Mouse (Mus musculus): ENCODE data around the gene Cpne6.

Cpne6 gene

DNA sequence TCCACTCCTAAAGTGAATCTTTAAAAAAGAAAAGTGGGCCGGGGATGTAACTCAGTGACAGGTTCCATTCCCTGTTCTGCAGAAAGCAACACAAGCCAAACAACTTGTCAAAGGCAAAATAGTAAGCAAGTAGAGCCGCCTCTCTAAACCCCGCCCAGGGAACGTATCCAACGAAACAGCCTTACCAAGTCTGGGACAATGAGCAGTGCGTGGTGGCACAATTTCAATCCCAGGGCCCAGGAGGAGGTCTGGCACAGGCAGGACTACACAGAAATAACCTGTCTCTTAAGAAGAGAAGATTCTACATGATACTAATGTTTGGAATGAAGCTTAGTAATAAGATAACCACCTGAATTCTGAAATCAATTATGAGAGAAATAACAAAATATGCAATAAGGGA, 39.9 kb downstream of the Cpne6 start:
- in situ Hi-C loops (cut with MboI, MseI), result no loop called here

DNA sequence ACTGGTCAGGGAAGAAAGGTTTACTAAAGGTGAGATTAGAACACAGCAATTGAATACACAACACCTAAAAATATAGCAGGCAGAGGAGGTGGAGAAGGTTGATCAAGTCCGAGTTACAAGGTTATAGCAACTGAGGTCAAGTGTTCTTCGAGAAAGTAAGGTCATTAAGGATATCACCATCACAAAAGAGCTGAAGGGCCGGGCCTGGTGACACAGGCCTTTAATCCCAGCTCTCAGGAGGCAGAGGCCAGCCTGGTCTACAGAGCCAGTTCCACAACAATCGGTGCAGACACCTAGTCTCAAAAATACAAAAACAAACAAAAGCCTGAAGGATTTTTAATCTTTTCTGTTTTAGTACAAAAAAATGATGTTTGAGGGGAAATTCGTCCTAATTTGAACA, 41.1 kb downstream of the Cpne6 start:
- in situ Hi-C loops (cut with MboI, MseI), result no loop called here

DNA sequence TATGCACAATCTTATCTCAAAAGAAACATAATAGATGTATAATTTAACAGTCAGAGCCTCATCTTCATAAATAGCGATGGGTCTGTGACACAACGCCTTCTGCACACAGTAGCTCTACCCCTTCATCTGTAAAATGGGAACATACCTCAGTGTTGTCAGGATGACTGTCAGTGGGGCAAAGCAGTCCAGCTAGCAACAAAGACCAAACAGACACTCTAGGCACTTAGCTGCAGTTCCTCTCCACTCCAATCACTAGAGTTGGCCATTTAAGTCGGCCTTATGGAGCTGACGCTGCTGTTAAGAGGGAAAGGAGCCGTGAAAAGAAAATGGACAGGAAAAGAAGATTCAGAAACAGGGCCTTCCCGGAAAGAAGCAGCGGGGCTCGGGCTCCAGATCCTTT, 41.5 kb downstream of the Cpne6 start:
- in situ Hi-C loops (cut with MboI, MseI), result no loop called here

DNA sequence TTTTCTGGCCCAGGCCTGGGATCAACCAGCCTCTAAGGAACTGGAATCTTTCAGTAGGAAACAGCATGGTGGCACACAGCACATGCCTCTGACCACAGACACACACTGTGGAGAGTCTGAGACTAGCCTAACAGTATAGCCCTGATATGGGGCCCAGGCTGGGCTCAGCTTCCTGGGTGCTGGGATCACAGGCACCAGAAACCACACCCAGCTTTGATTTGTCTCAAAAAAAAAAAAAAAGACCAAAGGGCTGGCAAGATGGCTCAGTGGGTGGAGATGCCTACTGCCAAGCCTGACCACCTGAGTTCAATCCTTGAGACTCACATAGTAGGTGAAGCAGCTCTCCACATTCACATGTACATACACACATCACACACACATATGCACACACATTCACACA, 44.4 kb downstream of the Cpne6 start:
- in situ Hi-C loops (cut with MboI, MseI), result no loop called here

DNA sequence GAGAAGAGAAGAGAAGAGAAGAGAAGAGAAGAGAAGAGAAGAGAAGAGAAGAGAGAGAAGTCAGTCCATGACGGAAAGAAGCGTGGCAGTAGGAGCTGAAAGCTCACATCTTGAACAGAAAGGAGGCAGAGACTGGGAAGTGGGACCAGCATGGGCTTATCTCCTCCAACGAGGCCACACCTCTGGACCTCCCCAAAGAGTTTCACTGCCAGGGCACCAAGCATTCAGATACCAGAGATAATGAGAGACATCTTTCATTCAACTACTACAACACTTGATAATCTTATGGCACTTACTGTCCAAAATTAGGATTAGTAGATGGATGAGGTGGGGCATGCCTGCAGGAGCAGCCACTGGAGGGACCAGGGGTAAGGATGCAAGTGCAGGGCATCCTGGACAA, 45.5 kb downstream of the Cpne6 start:
- in situ Hi-C loops (cut with MboI, MseI), result no loop called here

DNA sequence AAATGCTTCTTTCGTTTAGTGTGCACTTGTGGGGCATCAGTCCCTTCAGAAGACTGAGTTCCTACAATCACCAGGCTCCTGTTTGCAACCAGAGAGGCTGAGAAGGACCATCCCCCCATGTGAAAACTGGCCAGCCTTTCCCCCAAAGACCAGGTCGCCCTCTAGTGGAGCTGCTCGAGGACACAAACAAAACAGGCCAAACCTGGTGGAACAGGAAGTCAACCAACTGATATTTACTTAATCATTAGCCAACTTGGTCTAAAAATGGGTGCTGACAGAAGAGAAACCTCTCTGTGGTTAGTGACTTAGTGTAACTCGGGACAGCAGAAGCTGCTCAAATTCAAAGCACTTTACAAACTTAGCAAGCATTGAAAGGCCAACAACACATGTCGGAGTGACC, 46.8 kb downstream of the Cpne6 start:
- in situ Hi-C loops (cut with MboI, MseI), result no loop called here

DNA sequence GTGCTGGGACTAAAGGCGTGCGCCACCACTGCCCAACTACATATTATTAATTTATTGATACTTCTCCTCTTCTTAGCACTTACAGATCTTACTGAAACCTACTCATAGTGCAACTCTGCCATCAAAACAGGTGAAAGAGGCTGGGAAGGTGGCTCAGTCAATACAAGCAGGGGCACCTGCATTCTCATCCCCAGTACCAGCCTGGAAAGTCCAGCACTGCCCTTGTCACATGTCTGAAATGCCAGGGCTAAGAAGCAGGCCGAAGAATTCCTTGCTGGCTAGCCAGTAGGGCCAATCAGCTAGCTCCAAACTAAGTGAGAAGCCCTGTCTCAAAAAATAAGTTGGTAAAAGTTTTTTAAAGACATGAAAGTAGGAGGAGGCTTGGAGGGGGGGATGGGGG, 47.3 kb downstream of the Cpne6 start:
- in situ Hi-C loops (cut with MboI, MseI), result no loop called here

DNA sequence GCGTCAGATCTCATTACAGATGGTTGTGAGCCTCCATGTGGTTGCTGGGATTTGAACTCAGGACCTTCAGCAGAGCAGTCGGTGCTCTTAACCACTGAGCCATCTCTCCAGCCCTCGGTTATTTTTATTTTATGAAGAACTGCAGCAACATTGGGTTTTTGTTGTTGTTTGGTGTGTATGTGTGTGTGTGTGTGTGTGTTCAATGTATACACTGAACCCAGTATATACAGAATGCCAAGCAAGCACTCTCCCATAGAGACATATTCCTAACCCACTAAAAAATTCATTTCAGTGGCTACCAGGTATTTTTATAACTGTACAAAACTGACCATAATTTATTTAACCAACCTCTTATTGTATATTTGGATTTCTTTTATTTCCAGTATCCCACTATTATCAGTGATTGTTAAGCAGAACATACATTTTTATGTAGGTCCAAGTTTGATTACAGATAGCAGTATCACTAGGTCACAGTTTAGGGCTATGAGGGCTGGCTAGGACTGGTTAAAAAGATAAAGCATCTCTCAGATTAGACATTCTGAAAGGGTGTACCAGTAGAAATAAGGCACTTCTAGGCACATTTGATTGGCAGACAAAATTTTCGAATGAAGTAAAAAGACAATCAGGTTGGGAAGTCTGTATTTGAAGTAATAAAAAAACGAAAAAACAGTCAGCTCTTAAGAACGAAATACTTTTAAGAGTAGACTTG, 48.6 kb downstream of the Cpne6 start:
- in situ Hi-C loops (cut with MboI, MseI), result no loop called here

DNA sequence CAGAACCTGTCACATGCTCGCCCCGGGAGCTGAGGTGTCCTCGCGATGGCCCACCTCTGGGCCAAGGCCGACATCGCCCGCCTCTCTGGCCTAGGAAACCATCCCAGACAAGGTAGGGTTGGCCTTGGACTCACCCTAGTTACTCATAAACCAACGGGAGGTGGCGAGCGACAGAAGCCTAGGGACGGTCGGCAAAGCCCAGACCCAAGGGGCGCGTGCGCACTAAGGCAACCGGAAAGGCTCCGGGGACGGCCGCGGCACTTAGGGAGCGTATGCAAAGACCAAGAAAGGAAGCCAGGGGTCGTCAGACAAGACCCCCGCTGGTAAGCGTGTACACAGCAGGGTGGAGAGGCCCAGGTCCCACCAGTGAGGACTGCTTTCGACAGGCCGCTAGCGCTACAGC, 49.6 kb downstream of the Cpne6 start, which contains the start of gene Dcaf11:
TSS of gene Dcaf11 (plus strand) at position 208 of the 403 bp plus-strand sequence.
- in situ Hi-C loops (cut with MboI, MseI), result no loop called here

DNA sequence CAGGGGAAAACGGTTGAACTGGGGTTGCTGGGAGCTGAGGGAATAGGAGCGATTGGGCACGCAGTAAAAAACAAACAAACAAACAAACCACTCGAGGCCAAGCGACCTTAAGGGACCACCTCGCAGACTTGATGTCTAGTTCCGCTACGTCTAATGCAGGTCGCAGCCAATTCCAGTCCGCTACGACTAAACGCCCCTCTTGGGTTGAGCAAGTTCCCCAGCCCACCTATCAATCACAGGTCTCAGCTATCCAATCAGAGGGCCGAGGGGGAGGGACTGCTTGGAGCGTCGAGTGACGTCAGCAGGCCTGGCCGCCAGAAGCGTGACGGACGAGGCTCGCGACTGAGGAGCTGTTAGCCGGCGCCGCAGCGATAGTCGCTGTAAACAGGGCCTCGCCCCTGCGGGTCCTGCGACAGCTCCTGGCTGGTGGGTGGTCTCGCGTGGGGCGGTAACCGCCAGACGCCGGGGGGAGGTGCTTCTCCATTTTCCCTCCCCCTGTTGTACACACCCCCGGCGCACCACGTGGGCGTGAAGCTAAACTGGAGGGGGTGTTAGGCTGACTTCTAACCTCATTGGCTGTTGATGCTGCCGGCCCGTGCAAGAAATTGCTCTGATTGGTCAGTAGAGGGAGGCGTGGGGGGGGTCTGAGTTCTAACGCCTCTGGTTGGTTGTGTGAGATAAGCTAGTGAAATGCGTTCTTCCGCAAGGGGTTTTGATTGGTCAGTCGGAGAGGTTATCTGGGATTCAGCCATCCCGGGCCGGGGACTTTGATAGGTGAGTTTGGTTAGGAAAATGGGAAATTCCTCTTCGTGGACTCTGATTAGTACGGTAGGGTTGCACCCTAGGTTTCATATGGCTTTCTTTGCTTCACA, 50.2 kb downstream of the Cpne6 start, which contains the start of gene A730061H03Rik:
TSS of gene A730061H03Rik (minus strand) at position 205 of the 872 bp plus-strand sequence.
- in situ Hi-C loops (cut with MboI, MseI), result no loop called here

DNA sequence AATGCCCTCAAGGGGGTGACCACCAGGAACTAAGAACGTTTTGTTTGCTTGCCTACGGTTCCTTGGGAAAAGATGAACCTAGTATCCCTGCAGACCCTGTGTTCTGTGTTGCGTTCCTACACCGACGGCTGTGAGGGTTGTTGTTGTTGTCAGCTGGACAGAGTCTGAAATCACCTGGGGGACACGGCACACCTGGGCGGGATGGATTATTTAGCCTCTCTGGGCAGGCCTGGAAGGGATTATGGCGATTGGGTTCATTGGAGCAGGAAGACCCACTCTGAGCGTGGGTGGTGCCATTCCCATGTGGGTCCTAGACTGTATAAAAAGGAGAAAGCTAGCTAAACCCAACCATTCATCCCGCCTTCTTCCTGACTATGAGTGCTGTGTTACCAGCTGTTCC, 51.6 kb downstream of the Cpne6 start:
- in situ Hi-C loops (cut with MboI, MseI), result no loop called here

DNA sequence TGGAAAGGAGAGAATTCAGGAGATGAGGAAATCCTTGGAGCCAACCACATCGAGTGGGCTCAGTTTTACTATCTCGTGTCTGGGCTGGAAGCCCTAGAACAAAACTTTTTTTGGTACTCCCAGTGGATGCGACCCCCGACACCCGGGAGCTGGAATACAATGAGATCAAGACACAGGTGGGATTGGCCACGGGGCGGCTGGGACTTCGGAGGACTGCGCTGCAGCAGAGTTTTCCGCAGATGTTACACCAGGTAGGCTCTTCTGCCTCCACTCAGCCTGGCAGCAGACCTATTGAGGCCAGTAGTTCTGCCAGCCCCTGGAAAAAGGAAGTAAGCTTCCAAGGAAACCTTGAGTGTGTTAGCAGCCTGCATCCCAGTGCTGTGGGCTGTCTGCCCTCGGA, 53.0 kb downstream of the Cpne6 start:
- in situ Hi-C loops (cut with MboI, MseI), result no loop called here

DNA sequence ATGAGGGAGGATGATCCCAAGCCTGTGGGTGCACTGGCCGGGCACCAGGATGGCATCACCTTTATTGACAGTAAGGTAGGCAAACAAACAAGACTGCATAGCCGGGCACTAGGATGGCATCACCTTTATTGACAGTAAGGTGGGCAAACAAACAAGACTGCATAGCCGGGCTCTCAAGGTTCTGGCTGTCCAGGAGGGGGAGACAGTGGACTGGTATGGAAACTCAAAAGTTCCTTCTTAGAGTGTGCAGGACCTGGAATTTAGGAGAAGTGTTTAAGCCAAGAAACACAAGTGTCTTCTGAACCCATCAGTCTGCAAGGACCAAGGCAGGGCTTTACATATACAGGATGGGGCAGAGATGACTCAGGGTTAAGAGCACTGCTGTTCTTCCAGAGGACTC, 55.5 kb downstream of the Cpne6 start:
- in situ Hi-C loops (cut with MboI, MseI), result no loop called here

Data from T-helper 17 cell (primary cell).